Mouse (Mus musculus) G1E (cell line): ENCODE results near the gene Rnf115.

Experiments
- CTCF ChIP-seq: IDR thresholded peaks from 2 replicates; pipeline ENCODE4 v1.5.1; 2012; ENCODE audit warnings: low read depth, low read length, inconsistent platforms, mixed read lengths
- POLR2AphosphoS5 ChIP-seq: IDR thresholded peaks from 2 replicates; pipeline ENCODE4 v1.6.1; 2012; ENCODE audit warnings: low read depth, low read length, inconsistent platforms; ENCODE audit not compliant: insufficient replicate concordance
- TAL1 ChIP-seq: conservative IDR thresholded peaks from 2 replicates; pipeline ENCODE4 v1.6.1; 2012; ENCODE audit warnings: low read depth, low read length, inconsistent platforms, mixed read lengths

DNA sequence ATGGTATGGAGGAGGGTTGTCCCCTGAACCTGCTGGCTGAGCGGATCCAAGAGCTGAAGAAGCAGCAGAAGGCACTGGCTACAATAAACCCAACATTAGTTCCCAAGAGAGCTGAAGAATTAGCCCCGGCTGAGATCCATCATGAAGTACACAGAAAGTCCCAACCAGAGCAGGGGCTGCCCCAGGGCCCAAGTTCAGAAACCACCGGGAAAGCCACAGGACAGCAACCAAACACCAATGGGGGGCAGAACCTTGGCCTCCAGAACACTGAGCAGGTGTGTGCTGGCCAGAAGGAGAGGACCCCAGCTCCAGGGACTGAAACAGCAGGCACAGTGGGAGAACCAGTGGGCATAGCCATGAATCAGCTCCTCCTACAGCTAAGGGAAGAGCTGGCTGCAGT is 44.0 kb upstream of the Rnf115 start:
- no peak for TF ChIP-seq CTCF
- no peak for TF ChIP-seq TAL1
- no peak for TF ChIP-seq POLR2AphosphoS5
